Mouse (Mus musculus) cortical plate, adult 2 months (tissue): Measurements from ENCODE around the gene Gm44965.

Source experiments
- CTCF ChIP-seq: fragments of 200-500 bp; IDR thresholded peaks from 2 replicates; pipeline ENCODE4 v1.5.1; 2011; ENCODE audit warnings: mild to moderate bottlenecking, control low read depth, low read length; ENCODE audit not compliant: insufficient read depth; ENCODE audit errors: extremely low read depth
- POLR2A ChIP-seq: fragments of 200-500 bp; IDR thresholded peaks from 2 replicates; pipeline ENCODE4 v1.6.1; 2011; ENCODE audit warnings: mild to moderate bottlenecking, low read length, control low read depth; ENCODE audit not compliant: insufficient read depth; ENCODE audit errors: extremely low read depth

DNA sequence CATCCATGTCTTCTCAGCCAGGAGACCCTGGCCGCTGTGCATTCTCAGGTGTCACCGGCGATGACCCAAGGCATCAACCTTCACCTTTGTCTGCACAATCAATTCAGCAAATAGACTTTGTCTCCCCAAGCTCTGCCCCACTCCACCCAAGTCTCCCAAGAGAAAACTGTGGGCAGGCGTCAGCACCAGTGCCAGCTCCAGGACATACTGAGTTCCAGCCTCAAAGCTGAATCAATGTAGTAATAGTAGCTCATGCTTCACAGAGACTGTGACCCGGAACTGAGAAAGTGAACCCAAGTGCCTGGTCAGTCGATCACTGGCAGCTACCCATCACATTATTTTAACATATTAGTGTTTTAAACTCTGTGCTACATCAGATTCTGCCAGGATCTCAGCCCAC is 45.4 kb upstream of the Gm44965 start:
- TF ChIP-seq CTCF (no peak), POLR2A (no peak)
